Mouse (Mus musculus): ENCODE data around the gene Ola1. TPM values are rescaled to one million over a fixed set of nuclear protein-coding genes. Genes with fewer than 3 reads are reported as not detected.
A peak's percentile ranks its signal among the peaks of the same experiment; 100 is the strongest.

Gene Ola1
- polyA plus RNA-seq, 1 experiment from 2014 or later = 67.1 TPM

- WGBS (ENCODE audit: insufficient replicate concordance) = 36% methylated on average over 8 of the region's 8 CpGs
- H3K27me3 ChIP-seq = no peaks in the 10 kb centered on the region
- no peak overlapping the region for H3K4me3 ChIP-seq (replicated peaks)
- ATAC-seq (ENCODE audit: low read depth) (no peak), DNase-seq (no peak)
- H3K9me3 ChIP-seq (replicated peaks) = no peaks in the 10 kb centered on the region
- H3K36me3 ChIP-seq = no peaks in the 10 kb centered on the region
- H3K9ac ChIP-seq = no peak overlapping the region
- peaks cover 39% of the 10 kb centered on the region for H3K4me1 ChIP-seq (replicated peaks)
- no peak overlapping the region for H3K27ac ChIP-seq
- no peak overlapping the region for H3K4me2 ChIP-seq
These were observed 132.9 kb downstream of the Ola1 start for GRCm38 (mm10) chr2:73085669-73086304.

GRCm38 (mm10) chr2:73082476-73082875 is 136.2 kb downstream of the Ola1 start:
- Histone ChIP-seq H3K4me1 (replicated peaks) (peaks cover 20% of the 10 kb centered on the region; the same call in 1 of the 2 replicates), H3K9ac (no peak overlapping the region), H3K36me3 (no peaks in the 10 kb centered on the region), H3K27me3 (peaks cover 8% of the 10 kb centered on the region; the same call in 1 of the 2 replicates), H3K4me3 (replicated peaks) (no peak overlapping the region), H3K27ac (no peak overlapping the region), H3K9me3 (replicated peaks) (no peaks in the 10 kb centered on the region), H3K4me2 (no peak overlapping the region)
- DNase-seq (no peak), ATAC-seq (ENCODE audit: low read depth) (no peak)
- WGBS (ENCODE audit: insufficient replicate concordance) = 80% methylated on average over 10 of the region's 10 CpGs

GRCm38 (mm10) chr2:73081861-73082260 is 136.9 kb downstream of the Ola1 start:
- H3K9me3 ChIP-seq (replicated peaks) = no peaks in the 10 kb centered on the region
- peaks cover 20% of the 10 kb centered on the region; the same call in 1 of the 2 replicates for H3K4me1 ChIP-seq (replicated peaks)
- WGBS (ENCODE audit: insufficient replicate concordance) = 76% methylated on average over 2 of the region's 2 CpGs
- H3K4me3 ChIP-seq (replicated peaks) = no peak overlapping the region
- no peak overlapping the region for H3K9ac ChIP-seq
- peaks cover 8% of the 10 kb centered on the region; the same call in 1 of the 2 replicates for H3K27me3 ChIP-seq
- no peaks in the 10 kb centered on the region for H3K36me3 ChIP-seq
- DNase-seq (no peak), ATAC-seq (ENCODE audit: low read depth) (no peak)
- no peak overlapping the region for H3K27ac ChIP-seq
- no peak overlapping the region for H3K4me2 ChIP-seq

GRCm38 (mm10) chr2:73080084-73080483 is 138.6 kb downstream of the Ola1 start:
- no peaks in the 10 kb centered on the region for H3K36me3 ChIP-seq
- H3K27ac ChIP-seq = no peak overlapping the region
- no CpG with 5 or more reads among the region's 2 CpGs for WGBS (ENCODE audit: insufficient replicate concordance)
- ATAC-seq (ENCODE audit: low read depth) (no peak), DNase-seq (no peak)
- peaks cover 8% of the 10 kb centered on the region; the same call in 1 of the 2 replicates for H3K27me3 ChIP-seq
- no peak overlapping the region for H3K4me2 ChIP-seq
- H3K9ac ChIP-seq = no peak overlapping the region
- H3K4me3 ChIP-seq (replicated peaks) = no peak overlapping the region
- H3K4me1 ChIP-seq (replicated peaks) = peaks cover 15% of the 10 kb centered on the region; the same call in 1 of the 2 replicates
- H3K9me3 ChIP-seq (replicated peaks) = no peaks in the 10 kb centered on the region

DNA sequence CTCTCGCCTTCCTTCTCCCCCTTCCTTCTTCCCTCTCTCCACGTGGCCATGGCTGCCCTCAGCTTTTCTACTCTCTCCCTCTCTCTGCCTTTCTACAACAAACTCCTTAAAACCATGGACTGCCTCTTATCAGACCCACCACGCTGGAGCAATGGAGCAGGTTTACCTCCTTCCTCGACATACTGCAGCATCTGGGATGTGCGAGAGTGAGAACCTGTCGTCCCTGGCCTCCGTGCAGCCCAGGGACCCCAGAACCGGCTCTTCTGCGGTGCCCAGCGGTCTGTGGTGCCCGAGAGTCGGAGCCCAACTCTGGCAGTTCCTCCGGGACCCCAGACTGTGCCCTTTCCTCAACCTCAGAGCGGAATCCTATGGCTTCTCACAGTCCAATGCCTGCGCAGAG is 139.4 kb downstream of the Ola1 start:
- Histone ChIP-seq H3K9ac (no peak overlapping the region), H3K27ac (no peak overlapping the region), H3K4me1 (replicated peaks) (peaks cover 15% of the 10 kb centered on the region; the same call in 1 of the 2 replicates), H3K4me3 (replicated peaks) (no peak overlapping the region), H3K9me3 (replicated peaks) (no peaks in the 10 kb centered on the region), H3K4me2 (no peak overlapping the region), H3K27me3 (peaks cover 8% of the 10 kb centered on the region; the same call in 1 of the 2 replicates), H3K36me3 (no peaks in the 10 kb centered on the region)
- WGBS (ENCODE audit: insufficient replicate concordance) = 68% methylated on average over 15 of the region's 15 CpGs
- DNase-seq = no peak
- ATAC-seq (ENCODE audit: low read depth) = no peak

DNA sequence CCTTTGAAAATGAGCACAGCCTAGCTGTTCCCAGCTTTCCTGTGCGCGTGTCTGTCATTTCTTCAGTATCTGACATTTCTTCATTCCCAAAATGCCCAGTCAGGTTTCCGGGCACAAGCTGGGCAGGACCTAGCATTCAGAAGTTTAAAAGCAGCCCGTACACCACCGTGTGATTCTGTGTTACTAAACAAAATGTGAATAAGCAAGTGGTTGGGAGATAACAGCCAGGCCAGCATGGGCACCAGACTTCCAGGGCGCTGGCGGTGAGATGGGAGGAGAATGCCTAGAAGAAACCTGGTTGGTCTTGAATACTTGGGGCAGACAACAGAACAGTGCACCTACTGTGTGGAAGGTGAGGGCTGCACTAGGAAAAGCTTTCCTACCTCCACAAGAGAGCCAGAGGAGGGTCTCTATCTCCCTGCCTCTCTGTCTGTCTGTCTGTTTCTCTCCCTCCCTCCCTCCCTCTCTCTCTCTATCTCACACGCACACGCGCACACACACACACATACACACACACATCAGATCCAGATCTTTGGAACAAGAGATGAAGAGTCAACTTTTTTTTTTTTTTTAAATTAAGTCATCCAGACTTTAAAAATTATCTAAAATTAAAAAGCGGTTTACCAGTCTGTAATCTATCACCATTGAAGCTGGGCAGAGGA is 144.8 kb downstream of the Ola1 start:
- peaks cover 11% of the 10 kb centered on the region; the same call in 1 of the 2 replicates for H3K27me3 ChIP-seq
- H3K4me2 ChIP-seq = no peak overlapping the region
- H3K27ac ChIP-seq = no peak overlapping the region
- peaks cover 6% of the 10 kb centered on the region for H3K4me1 ChIP-seq (replicated peaks)
- H3K9ac ChIP-seq = peak overlapping the region; percentile 36; the same call in 1 of the 2 replicates
- H3K36me3 ChIP-seq = no peaks in the 10 kb centered on the region
- no peaks in the 10 kb centered on the region for H3K9me3 ChIP-seq (replicated peaks)
- DNase-seq (no peak), ATAC-seq (ENCODE audit: low read depth) (0 out of 2 replicates have a peak, but pooled peaks have one; percentile 26)
- WGBS (ENCODE audit: insufficient replicate concordance) = 83% methylated on average over 11 of the region's 11 CpGs
- no peak overlapping the region for H3K4me3 ChIP-seq (replicated peaks)

- Histone ChIP-seq H3K4me2 (no peak overlapping the region), H3K36me3 (no peaks in the 10 kb centered on the region), H3K27me3 (peaks cover 11% of the 10 kb centered on the region; the same call in 1 of the 2 replicates), H3K4me3 (replicated peaks) (no peak overlapping the region), H3K4me1 (replicated peaks) (peaks cover 20% of the 10 kb centered on the region), H3K9ac (no peak overlapping the region), H3K27ac (no peak overlapping the region), H3K9me3 (replicated peaks) (no peaks in the 10 kb centered on the region)
- no peak for DNase-seq
- WGBS (ENCODE audit: insufficient replicate concordance) = 58% methylated on average over 2 of the region's 2 CpGs
- ATAC-seq (ENCODE audit: low read depth) = no peak
These were observed 147.5 kb downstream of the Ola1 start for GRCm38 (mm10) chr2:73071201-73071600.

DNA sequence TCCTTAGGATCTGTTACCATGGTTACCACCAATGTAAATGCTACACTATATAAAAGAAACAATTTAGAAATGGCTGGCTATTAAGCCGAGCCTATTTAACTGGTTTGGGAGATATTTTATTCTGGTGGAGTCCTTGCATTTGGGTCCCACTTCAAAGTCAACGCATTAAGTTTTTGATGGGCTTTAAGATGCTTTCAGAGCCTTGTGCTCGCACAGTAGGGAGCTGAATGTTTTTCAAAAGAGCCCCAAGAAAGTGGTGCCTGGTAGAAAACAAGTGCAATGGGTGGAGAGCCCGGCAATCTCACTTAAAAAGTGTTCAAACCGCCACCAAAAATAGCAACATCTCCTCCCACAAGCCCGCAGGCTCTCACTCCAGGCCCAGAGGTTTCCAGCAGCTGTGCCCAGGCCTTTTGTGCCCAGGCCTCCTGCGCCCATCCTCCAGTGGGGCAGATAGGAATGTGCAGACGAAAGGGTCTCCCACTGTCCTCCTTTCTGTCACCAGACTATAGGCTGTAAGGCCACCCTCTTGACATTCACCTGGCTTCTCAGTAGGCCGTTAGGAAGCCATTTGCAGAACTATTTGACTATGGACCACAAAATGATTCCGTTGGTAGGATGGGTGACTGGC is 148.2 kb downstream of the Ola1 start:
- no peak for DNase-seq
- peaks cover 21% of the 10 kb centered on the region for H3K4me1 ChIP-seq (replicated peaks)
- peaks cover 11% of the 10 kb centered on the region; the same call in 1 of the 2 replicates for H3K27me3 ChIP-seq
- 44% methylated on average over 10 of the region's 10 CpGs for WGBS (ENCODE audit: insufficient replicate concordance)
- H3K9ac ChIP-seq = no peak overlapping the region
- H3K27ac ChIP-seq = no peak overlapping the region
- no peaks in the 10 kb centered on the region for H3K36me3 ChIP-seq
- no peaks in the 10 kb centered on the region for H3K9me3 ChIP-seq (replicated peaks)
- ATAC-seq (ENCODE audit: low read depth) = no peak
- H3K4me2 ChIP-seq = no peak overlapping the region
- no peak overlapping the region for H3K4me3 ChIP-seq (replicated peaks)

DNA sequence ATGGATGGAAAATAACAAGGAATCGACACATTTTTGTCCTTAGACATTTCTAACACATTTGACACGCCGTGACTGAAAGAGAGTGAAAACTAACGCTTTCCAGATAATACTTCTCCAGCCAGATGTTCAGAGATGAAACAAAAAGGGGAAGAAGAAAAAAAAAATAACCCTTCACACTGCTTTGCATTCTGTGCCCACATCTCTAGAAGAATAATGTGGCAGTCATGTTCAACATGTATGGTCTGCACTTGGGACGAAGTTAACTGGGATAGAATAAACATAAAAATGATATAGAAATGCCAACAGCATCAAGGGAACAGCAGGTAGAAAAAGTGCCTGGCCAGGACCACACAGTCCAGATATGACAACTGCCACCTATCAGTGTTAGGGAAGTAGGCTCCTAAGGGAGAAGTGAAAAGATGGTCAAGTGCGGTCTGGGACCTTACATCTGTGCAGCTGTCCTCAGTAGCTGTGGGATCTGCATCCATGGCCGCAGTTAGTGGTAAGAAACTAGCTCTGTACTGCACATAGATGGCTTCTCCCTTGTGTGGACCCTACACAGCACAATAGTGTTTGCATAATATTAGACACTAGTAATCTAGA is 149.4 kb downstream of the Ola1 start:
- Histone ChIP-seq H3K36me3 (no peaks in the 10 kb centered on the region), H3K27me3 (peaks cover 11% of the 10 kb centered on the region; the same call in 1 of the 2 replicates), H3K9me3 (replicated peaks) (no peaks in the 10 kb centered on the region), H3K4me2 (no peak overlapping the region), H3K27ac (no peak overlapping the region), H3K4me1 (replicated peaks) (peaks cover 21% of the 10 kb centered on the region), H3K9ac (no peak overlapping the region), H3K4me3 (replicated peaks) (no peak overlapping the region)
- WGBS (ENCODE audit: insufficient replicate concordance) = 57% methylated on average over 7 of the region's 7 CpGs
- DNase-seq (no peak), ATAC-seq (ENCODE audit: low read depth) (no peak)

DNA sequence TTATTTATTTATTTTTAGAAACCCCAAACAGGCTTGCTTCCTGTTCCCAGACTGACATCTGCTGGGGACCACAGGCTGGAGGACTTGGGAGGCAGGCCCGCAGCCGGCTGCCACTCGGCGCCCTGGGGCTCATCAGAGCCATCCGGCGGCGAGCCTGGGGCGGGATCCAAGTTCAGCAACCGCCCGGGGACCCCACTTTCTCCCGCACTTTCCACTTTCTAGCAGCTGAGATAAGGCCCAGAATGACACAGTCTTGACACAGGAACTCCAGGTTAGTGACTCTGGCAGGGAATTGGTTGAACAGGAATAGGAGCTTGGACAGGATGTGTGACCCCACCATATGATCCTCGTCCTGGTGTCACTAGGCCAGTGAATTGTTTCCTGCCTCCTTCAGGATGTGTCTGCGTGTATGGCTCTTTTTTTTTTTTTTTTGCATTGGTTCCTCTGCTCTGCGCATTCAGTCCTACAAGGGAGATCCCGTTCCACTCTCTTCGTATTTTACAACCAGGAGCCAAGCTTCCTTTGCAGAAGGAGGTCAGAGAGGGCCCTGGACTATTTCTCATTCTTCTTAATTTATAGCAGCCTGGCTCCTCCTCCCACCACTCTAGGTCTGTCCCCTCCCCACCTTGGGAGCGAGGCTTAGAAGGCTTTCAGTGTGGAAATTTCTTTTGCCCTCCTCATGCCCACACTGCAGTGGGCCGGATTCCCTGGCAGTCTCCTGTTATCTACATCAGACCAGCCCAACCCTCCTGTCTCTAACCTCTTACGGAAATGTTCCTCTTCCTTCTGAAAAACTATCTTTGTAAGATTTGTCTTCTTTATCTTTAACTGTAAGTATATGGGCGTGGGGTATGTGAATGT is 152.2 kb downstream of the Ola1 start:
- peak overlapping the region; percentile 17 for H3K4me2 ChIP-seq
- peaks cover 15% of the 10 kb centered on the region for H3K4me1 ChIP-seq (replicated peaks)
- no peaks in the 10 kb centered on the region for H3K9me3 ChIP-seq (replicated peaks)
- no peaks in the 10 kb centered on the region for H3K36me3 ChIP-seq
- no peak overlapping the region for H3K27ac ChIP-seq
- peak; percentile 59 for ATAC-seq (ENCODE audit: low read depth)
- no peak overlapping the region for H3K9ac ChIP-seq
- peaks cover 15% of the 10 kb centered on the region for H3K27me3 ChIP-seq
- no peak overlapping the region for H3K4me3 ChIP-seq (replicated peaks)
- DNase-seq = no peak
- 10% methylated on average over 20 of the region's 20 CpGs for WGBS (ENCODE audit: insufficient replicate concordance)
